Mouse (Mus musculus) heart, embryonic 11.5 days (tissue): ENCODE results near the gene Lkaaear1. TPM values are rescaled to one million over a fixed set of nuclear protein-coding genes. Genes with fewer than 3 reads are reported as not detected.

Experiments
- ATAC-seq: fragments of 200-750 bp; cut with Nextera tagmentation; replicated peaks from 2 replicates; pipeline ENCODE4 v1.8.0; 2017; ENCODE audit warnings: moderate library complexity; ENCODE audit not compliant: insufficient number of reproducible peaks, low FRiP score, low TSS enrichment
- H3K27ac ChIP-seq: fragments of 300-500 bp; sonication (generic); 2 replicates; pipeline ENCODE4 v1.5.1; 2014; ENCODE audit warnings: mild to moderate bottlenecking, low read depth, low read length
- H3K27me3 ChIP-seq: fragments of 300-500 bp; sonication (generic); 2 replicates; pipeline ENCODE4 v1.6.1; 2014; ENCODE audit warnings: mild to moderate bottlenecking, low read length, mixed read lengths; ENCODE audit not compliant: control insufficient read depth, insufficient read depth
- H3K36me3 ChIP-seq: fragments of 300-500 bp; sonication (generic); 2 replicates; pipeline ENCODE4 v1.6.1; 2014; ENCODE audit warnings: mild to moderate bottlenecking, low read length, moderate library complexity, mixed read lengths; ENCODE audit not compliant: control insufficient read depth, insufficient read depth
- H3K4me1 ChIP-seq: fragments of 300-500 bp; sonication (generic); 2 replicates; pipeline ENCODE4 v1.6.1; 2014; ENCODE audit warnings: low read length; ENCODE audit not compliant: control insufficient read depth, insufficient read depth
- H3K4me2 ChIP-seq: fragments of 300-500 bp; sonication (generic); 2 replicates; pipeline ENCODE4 v1.6.1; 2014; ENCODE audit warnings: mild to moderate bottlenecking, moderate library complexity
- H3K4me3 ChIP-seq: fragments of 300-500 bp; sonication (generic); 2 replicates; pipeline ENCODE4 v1.5.1; 2014; ENCODE audit warnings: low read depth, low read length
- H3K9ac ChIP-seq: fragments of 300-500 bp; sonication (generic); 2 replicates; pipeline ENCODE4 v1.6.1; 2014; ENCODE audit warnings: mild to moderate bottlenecking, low read depth, low read length, moderate library complexity
- H3K9me3 ChIP-seq: fragments of 300-500 bp; sonication (generic); replicated peaks from 2 replicates; pipeline ENCODE4 v1.6.1; 2016; ENCODE audit warnings: low read length; ENCODE audit not compliant: control insufficient read depth
- WGBS: fragments of 180-500 bp; shearing (Covaris S2); extraction: QIAGEN DNeasy Blood & Tissue Kit; methylation state at CpG from one replicate; pipeline ENCODE4 v1.1.7; 2014; ENCODE audit not compliant: insufficient replicate concordance; 5-methylcytosine and 5-hydroxymethylcytosine counted together
- polyA plus RNA-seq: library from polyadenylated mRNA; unstranded; fragments of >200 nt; fragmentation: Nextera tagmentation; extraction: Ambion mirVana; gene quantifications from 2 replicates; pipeline ENCODE4 v1.2.1, GENCODE M21; 2014

Lkaaear1 gene
- polyA plus RNA-seq, 1 experiment from 2014 or later, result not detected

DNA sequence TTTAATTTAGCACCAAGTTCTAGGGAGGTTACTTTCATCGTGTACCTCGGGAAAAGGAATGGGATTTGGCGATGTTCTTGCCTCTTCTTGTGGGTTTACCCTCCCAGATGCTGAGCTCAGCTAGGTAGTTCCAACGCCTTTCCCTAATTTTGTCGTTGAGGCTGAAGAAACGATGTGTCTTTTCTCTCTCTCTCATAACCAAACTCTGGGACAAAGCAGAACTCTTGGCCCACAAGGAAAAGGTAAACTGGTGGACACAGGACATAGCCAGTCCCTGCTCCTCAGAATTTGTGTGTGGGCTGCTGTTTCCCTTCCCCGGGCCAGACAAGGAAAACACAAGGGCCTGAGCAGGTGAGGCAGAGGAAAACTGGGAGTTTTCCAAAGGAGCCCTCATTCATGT, 26.3 kb downstream of the Lkaaear1 start:
- no peaks in the 10 kb centered on the region for H3K9me3 ChIP-seq
- H3K4me2 ChIP-seq, result peak overlapping the region; percentile 83
- no peak for ATAC-seq

DNA sequence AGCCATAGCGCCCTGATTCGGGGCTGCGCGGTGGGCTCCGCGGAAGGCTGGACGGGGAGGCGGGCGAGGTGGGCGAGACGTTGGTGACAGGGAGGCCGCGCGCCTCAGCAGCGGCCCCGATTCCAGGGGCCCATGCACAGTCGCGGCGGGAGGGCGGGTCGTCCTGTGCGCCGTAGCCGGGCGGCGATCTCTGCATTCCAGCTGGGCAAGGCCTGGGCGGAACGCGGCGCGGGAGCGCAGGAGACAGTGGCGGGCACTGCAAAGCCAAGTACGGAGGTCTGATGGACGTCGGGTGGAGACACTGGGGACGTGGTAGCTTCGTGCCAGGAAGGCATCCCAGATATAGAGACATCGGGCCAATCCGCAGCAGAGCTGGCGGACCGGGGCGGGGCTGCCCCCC, 26.9 kb downstream of the Lkaaear1 start, which contains the start of gene Sox18:
Sox18 (minus strand) TSS at position 315 of the 400 bp plus-strand sequence.
- Histone ChIP-seq H3K4me1 (peaks cover 14% of the 10 kb centered on the region), H3K36me3 (no peaks in the 10 kb centered on the region), H3K4me3 (peak within 1 kb of the TSS; percentile 56), H3K27ac (no peak within 1 kb of the TSS), H3K9me3 (no peaks in the 10 kb centered on the region), H3K27me3 (peaks cover 64% of the 10 kb centered on the region), H3K4me2 (peak within 1 kb of the TSS; percentile 83), H3K9ac (peak within 1 kb of the TSS; percentile 65)
- 0% methylated on average over 43 of the region's 43 CpGs for WGBS
- ATAC-seq, result peak; percentile 48; the same call in 1 of the 2 replicates

More for the DNA sequence above, 26.3 kb downstream of the Lkaaear1 start:
- 22% methylated on average over 7 of the region's 7 CpGs for WGBS
- no peaks in the 10 kb centered on the region for H3K36me3 ChIP-seq
- H3K27me3 ChIP-seq, result peaks cover 64% of the 10 kb centered on the region
- no peak overlapping the region for H3K27ac ChIP-seq
- H3K4me3 ChIP-seq, result peak overlapping the region; percentile 56; the same call in 1 of the 2 replicates
- no peak overlapping the region for H3K9ac ChIP-seq
- H3K4me1 ChIP-seq, result peaks cover 14% of the 10 kb centered on the region

GRCm38 (mm10) chr2:181670913-181671311, 27.3 kb downstream of the Lkaaear1 start:
- ATAC-seq, result no peak
- H3K27ac ChIP-seq, result no peak overlapping the region
- under 1% methylated on average over 41 of the region's 41 CpGs for WGBS
- H3K4me2 ChIP-seq, result peak overlapping the region; percentile 83
- no peaks in the 10 kb centered on the region for H3K36me3 ChIP-seq
- H3K9me3 ChIP-seq, result no peaks in the 10 kb centered on the region
- peak overlapping the region; percentile 65 for H3K9ac ChIP-seq
- H3K4me3 ChIP-seq, result peak overlapping the region; percentile 56
- peaks cover 64% of the 10 kb centered on the region for H3K27me3 ChIP-seq
- H3K4me1 ChIP-seq, result peaks cover 14% of the 10 kb centered on the region

- Histone ChIP-seq H3K4me2 (peak overlapping the region; percentile 83), H3K4me3 (peak overlapping the region; percentile 56), H3K4me1 (peaks cover 10% of the 10 kb centered on the region), H3K9me3 (no peaks in the 10 kb centered on the region), H3K36me3 (no peaks in the 10 kb centered on the region), H3K9ac (peak overlapping the region; percentile 65), H3K27me3 (peaks cover 64% of the 10 kb centered on the region), H3K27ac (no peak overlapping the region)
- 4% methylated on average over 54 of the region's 56 CpGs for WGBS
- ATAC-seq, result no peak
Observed at GRCm38 (mm10) chr2:181670285-181670912, 27.8 kb downstream of the Lkaaear1 start.

DNA sequence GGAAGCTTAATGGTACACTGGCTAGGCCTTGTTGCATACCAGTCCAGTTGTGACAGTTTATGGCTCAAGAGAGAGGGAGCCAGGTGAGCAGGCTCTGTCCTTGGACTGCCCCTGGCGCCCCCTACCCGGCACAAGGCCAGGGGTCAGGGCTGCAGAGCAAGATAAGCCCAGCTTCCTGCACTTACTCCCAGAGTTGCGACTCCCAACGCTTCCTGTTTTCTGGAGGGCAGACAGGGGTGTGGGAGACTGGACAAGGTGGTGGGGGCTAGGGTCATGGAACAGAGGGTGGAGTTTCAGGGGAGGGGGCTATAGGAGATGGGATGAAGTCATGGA, 35.0 kb downstream of the Lkaaear1 start:
- Histone ChIP-seq H3K27me3 (peaks cover 3% of the 10 kb centered on the region), H3K9me3 (no peaks in the 10 kb centered on the region), H3K4me1 (peaks cover 9% of the 10 kb centered on the region; the same call in 1 of the 2 replicates), H3K4me3 (no peak overlapping the region), H3K36me3 (no peaks in the 10 kb centered on the region), H3K4me2 (no peak overlapping the region), H3K27ac (peak overlapping the region; percentile 62; the same call in 1 of the 2 replicates), H3K9ac (no peak overlapping the region)
- peak; percentile 40; the same call in 1 of the 2 replicates for ATAC-seq
- 7% methylated on average over 4 of the region's 4 CpGs for WGBS

GRCm38 (mm10) chr2:181662620-181663297, 35.5 kb downstream of the Lkaaear1 start:
- Histone ChIP-seq H3K27me3 (no peaks in the 10 kb centered on the region), H3K4me2 (no peak overlapping the region), H3K36me3 (no peaks in the 10 kb centered on the region), H3K9me3 (no peaks in the 10 kb centered on the region), H3K27ac (peak overlapping the region; percentile 73), H3K4me1 (peaks cover 9% of the 10 kb centered on the region; the same call in 1 of the 2 replicates), H3K4me3 (no peak overlapping the region), H3K9ac (no peak overlapping the region)
- WGBS, result 70% methylated on average over 3 of the region's 3 CpGs
- 0 out of 2 replicates have a peak, but pooled peaks have one; percentile 2 for ATAC-seq

GRCm38 (mm10) chr2:181659609-181660055, 38.6 kb downstream of the Lkaaear1 start:
- WGBS, result 10% methylated on average over 9 of the region's 9 CpGs
- peak overlapping the region; percentile 19; the same call in 1 of the 2 replicates for H3K27ac ChIP-seq
- ATAC-seq, result peak; percentile 74
- 0 out of 2 replicates have a peak overlapping the region, but pooled peaks have one; percentile 12 for H3K4me2 ChIP-seq
- H3K4me3 ChIP-seq, result no peak overlapping the region
- H3K9ac ChIP-seq, result no peak overlapping the region; the same call in none of the 2 replicates
- H3K36me3 ChIP-seq, result peaks cover 17% of the 10 kb centered on the region
- peaks cover 9% of the 10 kb centered on the region; the same call in 1 of the 2 replicates for H3K4me1 ChIP-seq
- no peaks in the 10 kb centered on the region for H3K9me3 ChIP-seq
- no peaks in the 10 kb centered on the region for H3K27me3 ChIP-seq

- H3K27ac ChIP-seq, result peak overlapping the region; percentile 19; the same call in 1 of the 2 replicates
- no peak overlapping the region for H3K4me2 ChIP-seq
Observed at GRCm38 (mm10) chr2:181658930-181659555, 39.2 kb downstream of the Lkaaear1 start.

More at GRCm38 (mm10) chr2:181658930-181659555, 39.2 kb downstream of the Lkaaear1 start:
- no peaks in the 10 kb centered on the region for H3K9me3 ChIP-seq
- no peak overlapping the region for H3K4me3 ChIP-seq
- H3K36me3 ChIP-seq, result peaks cover 20% of the 10 kb centered on the region
- ATAC-seq, result peak; percentile 3; the same call in 1 of the 2 replicates
- H3K27me3 ChIP-seq, result no peaks in the 10 kb centered on the region
- H3K9ac ChIP-seq, result peak overlapping the region; percentile 12; the same call in 1 of the 2 replicates
- H3K4me1 ChIP-seq, result peaks cover 9% of the 10 kb centered on the region; the same call in 1 of the 2 replicates
- 32% methylated on average over 17 of the region's 17 CpGs for WGBS
